Mouse (Mus musculus): ENCODE measurements at regions not wholly inside any gene's neighbourhood (a gene's known extent, or its start where the extent isn't known, plus 50 kb on each side); places are given as distances from the start of the nearest gene placed in this dataset.

- DNase-seq (ENCODE audit: low read depth, low spot score), result no peak
Measured at GRCm38 (mm10) chr1:137865030-137865429, 310.5 kb downstream of the Ptprc start.

- DNase-seq (ENCODE audit: low read depth, low spot score), result no peak
Measured at GRCm38 (mm10) chr1:137863506-137863905, 312.0 kb downstream of the Ptprc start.

GRCm38 (mm10) chr1:137852262-137852661 lies 323.2 kb downstream of the Ptprc start:
- DNase-seq (ENCODE audit: low read depth, low spot score), result no peak

- DNase-seq (ENCODE audit: low read depth, low spot score), result no peak
Measured at GRCm38 (mm10) chr1:137847311-137847923, 328.1 kb downstream of the Ptprc start.

- no peak for DNase-seq (ENCODE audit: low read depth, low spot score)
Measured at GRCm38 (mm10) chr1:137846857-137847256, 328.7 kb downstream of the Ptprc start.

- no peak for DNase-seq (ENCODE audit: low read depth, low spot score)
Measured at GRCm38 (mm10) chr1:137840531-137840930, 335.0 kb downstream of the Ptprc start.

- no peak for DNase-seq (ENCODE audit: low read depth, low spot score)
Measured at GRCm38 (mm10) chr1:137839703-137840102, 335.8 kb downstream of the Ptprc start.

GRCm38 (mm10) chr1:137839263-137839662 lies 336.2 kb downstream of the Ptprc start:
- no peak for DNase-seq (ENCODE audit: low read depth, low spot score)

- no peak for DNase-seq (ENCODE audit: low read depth, low spot score)
Measured at GRCm38 (mm10) chr1:137838357-137838756, 337.2 kb downstream of the Ptprc start.

- no peak for DNase-seq (ENCODE audit: low read depth, low spot score)
Measured at GRCm38 (mm10) chr1:137833535-137833934, 342.0 kb downstream of the Ptprc start.

GRCm38 (mm10) chr1:137831284-137831683 lies 344.2 kb downstream of the Ptprc start:
- no peak for DNase-seq (ENCODE audit: low read depth, low spot score)

GRCm38 (mm10) chr1:137827379-137827778 lies 348.1 kb downstream of the Ptprc start:
- DNase-seq (ENCODE audit: low read depth, low spot score), result no peak

GRCm38 (mm10) chr1:137815401-137815888 lies 360.1 kb downstream of the Ptprc start:
- no peak for DNase-seq (ENCODE audit: low read depth, low spot score)

- DNase-seq (ENCODE audit: low read depth, low spot score), result no peak
Measured at GRCm38 (mm10) chr1:137814556-137814955, 361.0 kb downstream of the Ptprc start.

GRCm38 (mm10) chr1:137813716-137814115 lies 361.8 kb downstream of the Ptprc start:
- no peak for DNase-seq (ENCODE audit: low read depth, low spot score)

- no peak for DNase-seq (ENCODE audit: low read depth, low spot score)
Measured at GRCm38 (mm10) chr1:137811981-137812380, 363.5 kb downstream of the Ptprc start.

GRCm38 (mm10) chr1:137806742-137807141 lies 368.8 kb downstream of the Ptprc start:
- DNase-seq (ENCODE audit: low read depth, low spot score), result no peak

GRCm38 (mm10) chr1:137806252-137806651 lies 369.3 kb downstream of the Ptprc start:
- no peak for DNase-seq (ENCODE audit: low read depth, low spot score)

GRCm38 (mm10) chr1:137802119-137802518 lies 373.4 kb downstream of the Ptprc start:
- no peak for DNase-seq (ENCODE audit: low read depth, low spot score)

- DNase-seq (ENCODE audit: low read depth, low spot score), result no peak
Measured at GRCm38 (mm10) chr1:137800752-137801151, 374.8 kb downstream of the Ptprc start.

- no peak for DNase-seq (ENCODE audit: low read depth, low spot score)
Measured at GRCm38 (mm10) chr1:137788789-137789188, 386.7 kb downstream of the Ptprc start.

- DNase-seq (ENCODE audit: low read depth, low spot score), result no peak
Measured at GRCm38 (mm10) chr1:137786653-137787052, 388.9 kb downstream of the Ptprc start.

GRCm38 (mm10) chr1:137774586-137774985 lies 400.9 kb downstream of the Ptprc start:
- DNase-seq (ENCODE audit: low read depth, low spot score), result no peak

- no peak for DNase-seq (ENCODE audit: low read depth, low spot score)
Measured at GRCm38 (mm10) chr1:137760797-137761196, 414.7 kb downstream of the Ptprc start.
